Mouse (Mus musculus) hindbrain, embryonic 13.5 days (tissue): ENCODE data around the gene Eno1. TPM values are rescaled to one million over a fixed set of nuclear protein-coding genes. Genes with fewer than 3 reads are reported as not detected.

ENCODE experiments used
- ATAC-seq: fragments of 200-750 bp; cut with Nextera tagmentation; 2 replicates; pipeline ENCODE4 v1.8.0; 2017; ENCODE audit warnings: moderate TSS enrichment; ENCODE audit not compliant: low FRiP score
- H3K27ac ChIP-seq: fragments of 300-500 bp; sonication (generic); 2 replicates; pipeline ENCODE4 v1.5.1; 2015; ENCODE audit warnings: inconsistent platforms, mild to moderate bottlenecking, moderate library complexity
- H3K27me3 ChIP-seq: fragments of 300-500 bp; sonication (generic); 2 replicates; pipeline ENCODE4 v1.6.1; 2015; ENCODE audit warnings: mild to moderate bottlenecking, inconsistent platforms
- H3K36me3 ChIP-seq: fragments of 300-500 bp; sonication (generic); 2 replicates; pipeline ENCODE4 v1.6.1; 2015; ENCODE audit warnings: mild to moderate bottlenecking, inconsistent platforms
- H3K4me1 ChIP-seq: fragments of 300-500 bp; sonication (generic); replicated peaks from 2 replicates; pipeline ENCODE4 v1.6.1; 2015; ENCODE audit warnings: inconsistent platforms
- H3K4me2 ChIP-seq: fragments of 300-500 bp; sonication (generic); 2 replicates; pipeline ENCODE4 v1.6.1; 2015; ENCODE audit warnings: inconsistent platforms, mild to moderate bottlenecking, moderate library complexity
- H3K4me3 ChIP-seq: fragments of 300-500 bp; sonication (generic); 2 replicates; pipeline ENCODE4 v1.5.1; 2015; ENCODE audit warnings: mild to moderate bottlenecking, inconsistent platforms
- H3K9ac ChIP-seq: fragments of 300-500 bp; sonication (generic); 2 replicates; pipeline ENCODE4 v1.6.1; 2015; ENCODE audit warnings: mild to moderate bottlenecking, inconsistent platforms
- H3K9me3 ChIP-seq: fragments of 300-500 bp; sonication (generic); 2 replicates; pipeline ENCODE4 v1.6.1; 2016; ENCODE audit warnings: inconsistent platforms
- WGBS: fragments of 180-500 bp; shearing (Covaris S2); methylation state at CpG from one replicate; pipeline ENCODE4 v1.1.7; 2015; 5-methylcytosine and 5-hydroxymethylcytosine counted together
- polyA plus RNA-seq: library from polyadenylated mRNA; unstranded; fragments of >200 nt; fragmentation: Nextera tagmentation; extraction: Ambion mirVana; gene quantifications from 2 replicates; pipeline ENCODE4 v1.2.1, GENCODE M21; 2015

Eno1 gene
- polyA plus RNA-seq, 1 experiment from 2014 or later: 1,119 TPM

DNA sequence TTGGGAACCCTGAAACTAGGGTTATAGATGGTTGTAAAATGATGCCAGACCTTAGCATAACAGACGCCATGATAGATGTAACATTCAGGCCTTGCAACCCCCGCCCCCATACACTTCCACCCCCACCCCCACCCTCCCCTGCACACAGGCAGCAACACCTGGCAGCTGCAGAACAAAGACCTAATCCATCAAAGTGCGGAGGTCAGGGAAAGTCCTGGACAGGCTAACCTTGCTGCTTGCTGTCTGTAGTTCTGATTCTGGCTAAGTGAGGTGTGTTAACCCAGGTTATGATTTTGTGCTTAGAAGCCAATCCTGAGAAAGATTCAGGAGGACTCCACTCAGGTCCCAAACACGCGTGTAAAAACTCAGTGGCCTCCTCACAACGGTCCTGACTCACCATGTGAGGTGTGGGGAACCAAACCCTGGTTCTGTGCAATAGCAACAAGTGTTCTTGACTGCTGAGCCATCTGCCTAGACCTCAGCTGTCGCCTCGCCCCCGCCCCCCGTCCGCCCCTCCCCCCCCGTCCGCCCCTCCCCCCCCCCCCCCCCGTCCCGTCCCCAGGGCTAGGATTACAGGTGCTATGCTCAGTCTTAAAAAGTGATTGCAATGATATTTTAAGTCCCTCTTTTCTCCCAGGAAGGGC is 6.7 kb upstream of the Eno1 start:
- no peak overlapping the region for H3K4me3 ChIP-seq
- 0 out of 2 replicates have a peak overlapping the region, but pooled peaks have one; percentile 23 for H3K27ac ChIP-seq
- 33% methylated on average over 8 of the region's 15 CpGs for WGBS
- no peaks in the 10 kb centered on the region for H3K9me3 ChIP-seq
- H3K9ac ChIP-seq: no peak overlapping the region
- H3K36me3 ChIP-seq: no peaks in the 10 kb centered on the region
- peaks cover 46% of the 10 kb centered on the region for H3K4me1 ChIP-seq
- no peak for ATAC-seq
- no peak overlapping the region for H3K4me2 ChIP-seq
- peaks cover 6% of the 10 kb centered on the region; the same call in 1 of the 2 replicates for H3K27me3 ChIP-seq

DNA sequence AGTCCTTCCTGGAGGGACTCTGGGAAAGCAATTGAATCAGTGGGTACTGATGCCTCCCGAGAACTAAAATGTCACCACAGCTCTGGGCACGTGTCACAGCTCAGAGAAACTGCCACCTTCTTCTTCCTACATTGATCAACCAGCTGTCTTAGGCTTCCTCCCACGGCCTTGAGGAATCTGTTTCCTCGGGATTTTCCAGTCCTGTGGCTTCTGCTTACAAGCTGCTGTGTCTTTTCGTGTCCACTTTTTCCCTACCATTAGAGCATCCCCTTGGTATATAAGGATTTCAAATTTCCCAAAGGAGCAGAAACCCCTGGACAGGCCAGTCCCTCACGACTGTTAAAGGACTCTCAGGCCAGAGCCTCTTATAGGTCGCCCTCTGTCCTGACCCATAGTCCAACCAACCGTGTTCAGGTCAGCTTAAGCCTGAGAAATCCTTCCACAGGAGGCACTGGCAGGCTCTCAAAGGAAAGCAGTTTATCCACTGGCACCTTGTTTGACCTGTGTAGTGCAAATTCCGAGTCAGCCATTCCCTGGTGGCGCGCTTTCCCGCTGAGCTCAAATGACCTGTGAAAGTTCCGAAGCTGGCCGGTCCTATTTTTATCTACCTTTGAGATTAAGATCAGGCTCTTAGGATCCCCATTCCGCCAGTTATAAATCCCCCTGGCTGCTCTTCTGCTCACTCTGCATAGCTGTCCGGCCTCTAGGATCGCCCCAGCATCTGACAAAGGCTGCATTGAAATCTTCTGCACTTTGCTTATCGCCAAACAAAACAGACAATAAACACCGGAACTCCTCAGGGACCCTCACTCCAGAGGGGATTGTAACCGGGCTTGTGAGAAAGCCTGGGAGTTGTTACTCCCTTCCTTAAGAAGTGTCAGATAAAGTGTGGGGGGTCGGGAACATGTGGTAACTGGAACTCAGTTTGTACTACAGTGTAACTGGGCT is 5.8 kb upstream of the Eno1 start:
- Histone ChIP-seq H3K27ac (peak overlapping the region; percentile 23; the same call in 1 of the 2 replicates), H3K4me1 (peaks cover 53% of the 10 kb centered on the region)
- WGBS: 6% methylated on average over 21 of the region's 21 CpGs

GRCm38 (mm10) chr4:150231871-150232270 is 4.7 kb upstream of the Eno1 start:
- no peak overlapping the region for H3K4me2 ChIP-seq
- H3K36me3 ChIP-seq: no peaks in the 10 kb centered on the region
- no peaks in the 10 kb centered on the region for H3K9me3 ChIP-seq
- no peak for ATAC-seq
- H3K9ac ChIP-seq: no peak overlapping the region
- no peak overlapping the region for H3K4me3 ChIP-seq
- peaks cover 55% of the 10 kb centered on the region for H3K4me1 ChIP-seq
- 65% methylated on average over 8 of the region's 8 CpGs for WGBS
- H3K27me3 ChIP-seq: peaks cover 6% of the 10 kb centered on the region; the same call in 1 of the 2 replicates
- H3K27ac ChIP-seq: no peak overlapping the region

More for the DNA sequence above, 5.8 kb upstream of the Eno1 start:
- Histone ChIP-seq H3K36me3 (no peaks in the 10 kb centered on the region), H3K4me2 (no peak overlapping the region), H3K9ac (no peak overlapping the region), H3K9me3 (no peaks in the 10 kb centered on the region), H3K4me3 (no peak overlapping the region), H3K27me3 (peaks cover 6% of the 10 kb centered on the region; the same call in 1 of the 2 replicates)
- ATAC-seq: no peak

GRCm38 (mm10) chr4:150234599-150235327 is 1.8 kb upstream of the Eno1 start:
- Histone ChIP-seq H3K36me3 (no peaks in the 10 kb centered on the region), H3K4me1 (peaks cover 60% of the 10 kb centered on the region), H3K27ac (peak overlapping the region; percentile 58), H3K4me3 (no peak overlapping the region), H3K9ac (no peak overlapping the region; the same call in 1 of the 2 replicates), H3K4me2 (no peak overlapping the region), H3K9me3 (no peaks in the 10 kb centered on the region), H3K27me3 (peaks cover 6% of the 10 kb centered on the region; the same call in 1 of the 2 replicates)
- no peak for ATAC-seq
- WGBS: 44% methylated on average over 8 of the region's 8 CpGs

- WGBS: 77% methylated on average over 4 of the region's 4 CpGs
- H3K4me1 ChIP-seq: peaks cover 61% of the 10 kb centered on the region
- H3K27ac ChIP-seq: peak overlapping the region; percentile 58
- no peak overlapping the region for H3K9ac ChIP-seq
- no peaks in the 10 kb centered on the region for H3K9me3 ChIP-seq
- H3K4me2 ChIP-seq: no peak overlapping the region
- peaks cover 3% of the 10 kb centered on the region; the same call in 1 of the 2 replicates for H3K36me3 ChIP-seq
- ATAC-seq: no peak
- no peak overlapping the region for H3K4me3 ChIP-seq
- H3K27me3 ChIP-seq: peaks cover 6% of the 10 kb centered on the region; the same call in 1 of the 2 replicates
These were observed 936 bp upstream of the Eno1 start for GRCm38 (mm10) chr4:150235585-150235984.

DNA sequence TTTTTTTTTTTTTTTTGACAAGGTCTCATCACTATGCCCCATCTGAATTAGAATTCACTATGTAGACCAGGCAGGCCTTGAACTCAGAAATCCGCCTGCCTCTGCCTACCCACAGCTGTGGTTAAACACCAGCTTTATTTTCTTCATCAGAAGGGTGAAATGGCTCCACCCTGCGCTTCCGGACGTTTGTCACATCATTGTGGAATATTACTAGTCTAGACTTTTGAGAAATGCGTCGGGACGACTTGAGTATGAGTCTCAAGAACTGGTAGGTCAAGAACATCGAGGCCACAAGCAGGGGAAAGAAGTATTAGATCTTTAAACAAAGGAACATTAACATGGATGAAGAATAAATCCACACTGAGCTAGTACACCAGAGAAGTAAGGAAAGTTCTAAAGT is 490 bp upstream of the Eno1 start:
- Histone ChIP-seq H3K9me3 (no peaks in the 10 kb centered on the region), H3K4me3 (peak overlapping the region; percentile 78), H3K36me3 (peaks cover 6% of the 10 kb centered on the region), H3K4me2 (peak overlapping the region; percentile 83), H3K4me1 (peaks cover 60% of the 10 kb centered on the region), H3K27me3 (peaks cover 6% of the 10 kb centered on the region; the same call in 1 of the 2 replicates), H3K27ac (peak overlapping the region; percentile 99), H3K9ac (peak overlapping the region; percentile 88; the same call in 1 of the 2 replicates)
- WGBS: 80% methylated on average over 8 of the region's 8 CpGs
- no peak for ATAC-seq

DNA sequence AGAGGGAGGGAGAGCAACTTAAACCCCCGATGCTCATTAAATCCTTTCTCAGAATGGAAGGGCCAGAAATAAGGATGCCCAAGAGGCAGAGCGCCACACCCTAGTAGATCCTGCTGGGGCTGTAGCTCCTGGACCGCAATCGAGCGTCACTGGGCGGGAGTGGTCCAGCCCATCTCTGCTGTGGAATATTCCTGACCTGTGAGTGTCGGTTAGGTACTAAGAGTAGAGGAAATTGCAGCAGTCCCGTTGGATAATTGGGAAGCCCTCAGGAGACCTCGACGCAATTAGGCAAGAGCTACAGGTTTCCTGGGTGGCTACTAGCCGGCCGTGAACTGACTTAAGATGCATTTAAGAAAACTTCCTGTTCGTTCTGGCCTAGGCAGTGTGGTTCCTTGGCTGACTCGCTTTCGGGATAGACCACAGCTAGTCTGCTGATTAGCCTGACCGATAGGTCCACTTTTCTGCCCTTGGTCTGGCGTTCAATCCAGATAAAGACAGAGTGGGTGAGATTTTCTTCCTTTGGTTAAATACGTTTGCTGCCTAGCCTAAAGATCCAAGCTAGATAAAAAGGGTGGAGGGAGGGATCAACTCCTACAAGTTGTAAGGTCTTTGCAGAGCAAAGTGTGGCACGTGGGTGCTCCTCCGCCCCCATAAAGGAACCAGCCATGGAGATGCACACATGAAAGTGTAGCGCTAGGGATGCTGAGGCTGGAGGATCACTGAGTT is 1.3 kb downstream of the Eno1 start:
- Histone ChIP-seq H3K4me2 (peak overlapping the region; percentile 83), H3K4me1 (peaks cover 67% of the 10 kb centered on the region), H3K27me3 (no peaks in the 10 kb centered on the region), H3K9ac (peak overlapping the region; percentile 88), H3K27ac (peak overlapping the region; percentile 99), H3K9me3 (no peaks in the 10 kb centered on the region), H3K4me3 (peak overlapping the region; percentile 78), H3K36me3 (peaks cover 24% of the 10 kb centered on the region)
- WGBS: under 1% methylated on average over 21 of the region's 21 CpGs
- ATAC-seq: no peak

DNA sequence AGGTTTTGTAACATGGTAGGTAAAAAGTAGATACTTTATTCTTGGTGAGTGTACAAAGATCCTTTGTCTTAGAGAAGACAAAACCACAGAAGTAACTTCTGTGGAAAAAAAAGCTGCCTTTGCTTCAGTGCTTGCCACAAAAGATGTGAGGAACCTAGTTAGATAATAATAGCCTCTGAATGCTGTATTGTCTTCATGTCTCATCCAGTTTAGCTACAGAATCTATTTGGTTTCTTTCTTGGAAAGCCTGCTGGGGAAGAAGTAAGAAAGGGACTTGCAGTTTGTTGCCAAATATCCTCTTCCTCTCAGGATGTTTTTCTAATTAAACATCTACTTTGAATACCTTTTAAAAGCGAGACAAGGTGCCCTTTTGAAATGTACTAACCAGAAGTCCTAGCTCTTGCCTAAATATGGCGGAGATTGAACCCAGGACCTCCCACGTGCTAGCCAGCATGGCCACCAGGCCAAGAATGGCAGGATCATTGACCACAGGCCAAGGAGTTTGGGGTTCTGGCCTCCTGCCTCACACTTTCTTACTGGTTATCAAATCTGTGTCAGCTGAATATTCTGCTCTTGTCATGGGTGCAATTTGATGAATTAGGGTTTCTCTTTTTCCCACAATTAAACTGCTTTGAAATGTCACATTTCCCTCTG is 2.0 kb downstream of the Eno1 start:
- Histone ChIP-seq H3K27ac (no peak overlapping the region), H3K4me3 (peak overlapping the region; percentile 78), H3K36me3 (peaks cover 31% of the 10 kb centered on the region), H3K4me2 (peak overlapping the region; percentile 83), H3K9ac (peak overlapping the region; percentile 88), H3K27me3 (no peaks in the 10 kb centered on the region), H3K9me3 (no peaks in the 10 kb centered on the region), H3K4me1 (peaks cover 72% of the 10 kb centered on the region)
- ATAC-seq: no peak
- WGBS: 5% methylated on average over 3 of the region's 3 CpGs

- Histone ChIP-seq H3K4me3 (peak overlapping the region; percentile 78), H3K9me3 (no peaks in the 10 kb centered on the region), H3K9ac (peak overlapping the region; percentile 88), H3K27ac (no peak overlapping the region), H3K36me3 (peaks cover 36% of the 10 kb centered on the region), H3K27me3 (no peaks in the 10 kb centered on the region), H3K4me1 (peaks cover 72% of the 10 kb centered on the region), H3K4me2 (peak overlapping the region; percentile 83)
- ATAC-seq: no peak
- WGBS: 24% methylated on average over 5 of the region's 5 CpGs
These were observed 2.6 kb downstream of the Eno1 start for GRCm38 (mm10) chr4:150239087-150239480.

DNA sequence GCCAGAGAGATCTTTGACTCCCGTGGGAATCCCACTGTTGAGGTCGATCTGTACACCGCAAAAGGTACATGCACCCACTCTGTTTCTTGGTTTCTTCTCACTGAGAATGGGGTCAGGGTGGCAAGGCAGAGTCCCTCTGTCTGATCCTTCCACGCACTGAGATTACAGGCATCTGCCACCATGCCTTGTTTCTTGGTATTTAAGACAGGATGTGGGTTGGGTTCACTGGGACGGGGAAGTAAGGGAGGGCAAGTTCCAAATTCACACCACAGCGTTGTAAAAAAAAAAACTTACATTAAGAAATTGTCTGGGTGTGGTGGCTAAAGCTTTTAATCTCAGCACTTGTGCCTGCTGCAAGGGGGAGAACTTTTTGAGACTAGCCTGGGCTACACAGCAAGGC is 3.0 kb downstream of the Eno1 start:
- Histone ChIP-seq H3K4me3 (peak overlapping the region; percentile 78), H3K4me2 (peak overlapping the region; percentile 83), H3K9me3 (no peaks in the 10 kb centered on the region), H3K9ac (peak overlapping the region; percentile 88; the same call in 1 of the 2 replicates), H3K4me1 (peaks cover 70% of the 10 kb centered on the region), H3K27me3 (no peaks in the 10 kb centered on the region), H3K27ac (no peak overlapping the region), H3K36me3 (peaks cover 41% of the 10 kb centered on the region)
- 34% methylated on average over 6 of the region's 6 CpGs for WGBS
- no peak for ATAC-seq

DNA sequence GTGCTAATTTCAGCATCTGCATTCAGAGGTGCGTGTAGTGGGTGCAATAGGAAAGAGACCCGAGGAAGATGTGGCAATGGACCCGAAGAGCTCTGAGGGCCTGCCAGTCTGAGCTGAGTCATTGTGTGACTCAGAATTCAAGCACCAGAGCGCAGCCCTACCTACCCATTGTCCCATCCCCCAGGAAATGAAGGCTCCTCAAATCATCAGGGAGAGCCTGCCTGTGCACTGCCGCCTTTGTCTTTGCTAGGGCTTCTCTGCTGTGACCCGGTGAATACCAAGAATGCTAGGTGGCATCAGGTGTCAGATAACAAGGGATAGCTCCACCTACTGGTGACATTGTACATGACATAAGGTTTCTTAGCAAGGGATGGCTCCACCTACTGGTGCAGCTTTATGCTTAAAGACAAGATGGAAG is 3.4 kb downstream of the Eno1 start:
- H3K27me3 ChIP-seq: no peaks in the 10 kb centered on the region
- H3K4me2 ChIP-seq: peak overlapping the region; percentile 83
- H3K27ac ChIP-seq: peak overlapping the region; percentile 55; the same call in 1 of the 2 replicates
- WGBS: 11% methylated on average over 6 of the region's 6 CpGs
- no peak for ATAC-seq
- peaks cover 45% of the 10 kb centered on the region for H3K36me3 ChIP-seq
- H3K4me1 ChIP-seq: peaks cover 66% of the 10 kb centered on the region
- no peak overlapping the region for H3K9ac ChIP-seq
- H3K4me3 ChIP-seq: peak overlapping the region; percentile 21
- no peaks in the 10 kb centered on the region for H3K9me3 ChIP-seq
